8 mouse cellular contexts compared by ENCODE assay signal in the genomic region with DNA sequence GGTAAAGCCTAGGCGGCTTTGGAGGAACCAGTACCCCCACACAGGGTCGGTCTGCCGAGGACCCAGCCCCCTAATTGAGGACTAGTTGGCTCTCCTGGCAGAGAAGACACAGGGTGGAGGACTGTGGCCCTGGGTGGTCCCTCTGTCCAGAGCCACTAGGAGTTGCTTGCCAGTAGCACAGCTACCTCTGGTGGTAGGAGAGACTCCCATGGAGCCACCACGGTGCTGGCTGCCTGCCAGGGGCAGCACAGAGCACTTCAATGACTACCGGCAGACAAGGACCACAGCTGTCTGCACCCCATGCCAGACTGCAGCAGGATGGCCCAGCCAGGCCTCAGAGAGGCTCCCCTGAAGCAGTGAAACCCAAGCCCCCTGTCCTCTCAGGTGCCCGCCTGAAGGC. TPM values are rescaled to one million over a fixed set of nuclear protein-coding genes. Genes with fewer than 3 reads are reported as not detected.
DNase-seq lines count a peak whose midpoint lies in the region; ATAC-seq and TF ChIP-seq lines count a peak whose summit lies in the region.

No protein-coding gene starts in this region.

- H3K9ac ChIP-seq in kidney, postnatal 0 days (ENCODE audit: low read depth, low read length) = no peak overlapping the region
- H3K9ac ChIP-seq in stomach, embryonic 16.5 days (ENCODE audit: low read length) = peak overlapping the region; percentile 28; the same call in 1 of the 2 replicates

- no peak for TF ChIP-seq POLR2A in cerebellum, adult 2 months (IDR thresholded peaks at IDR 0.05; ENCODE audit: borderline replicate concordance, insufficient read depth, low read length)

- H3K4me2 ChIP-seq in kidney, postnatal 0 days (ENCODE audit: low read length) = no peak overlapping the region
- no peak overlapping the region for H3K4me2 ChIP-seq in stomach, embryonic 16.5 days (ENCODE audit: low read depth, low read length)

- peak in 1 of 2 experiments; percentile 54 for DNase-seq in cerebellum, adult 2 months
- DNase-seq in cerebellum, adult 11 months = no peak
- DNase-seq in A20 (ENCODE audit: low read depth, low spot score) = peak; percentile 77
- DNase-seq in embryo, embryonic 10.5 days (ENCODE audit: low spot score) = peak; percentile 67
- peak; percentile 41 for DNase-seq in heart, adult 8-10 months (ENCODE audit: low spot score)
- DNase-seq in kidney, postnatal 0 days (ENCODE audit: low spot score) = peak; percentile 77
- DNase-seq in lung, postnatal 10 days = peak; percentile 85

- peak; percentile 34; the same call in 1 of the 2 replicates for ATAC-seq in kidney, postnatal 0 days (replicated peaks; ENCODE audit: low FRiP score, low read depth)
- ATAC-seq in stomach, embryonic 16.5 days (ENCODE audit: insufficient read depth, low FRiP score) = peak; percentile 69

- 22% methylated on average over 6 of the region's 6 CpGs for WGBS in cerebellum, adult 2 months
- 21% methylated on average over 6 of the region's 6 CpGs for WGBS in kidney, postnatal 0 days
- WGBS in stomach, embryonic 16.5 days = 35% methylated on average over 6 of the region's 6 CpGs

- H3K27ac ChIP-seq in cerebellum, adult 2 months (ENCODE audit: insufficient read depth, low read length) = peak overlapping the region; percentile 75
- H3K27ac ChIP-seq in kidney, postnatal 0 days = no peak overlapping the region
- 0 out of 2 replicates have a peak overlapping the region, but pooled peaks have one; percentile 17 for H3K27ac ChIP-seq in stomach, embryonic 16.5 days (ENCODE audit: low read length)

- H3K4me1 ChIP-seq in cerebellum, adult 2 months (ENCODE audit: control insufficient read depth, insufficient read depth, low read length) = peaks cover 65% of the 10 kb centered on the region
- no peaks in the 10 kb centered on the region for H3K4me1 ChIP-seq in kidney, postnatal 0 days (replicated peaks; ENCODE audit: insufficient read depth, low read length)
- H3K4me1 ChIP-seq in stomach, embryonic 16.5 days (ENCODE audit: control insufficient read depth, insufficient read depth, low read length) = peaks cover 17% of the 10 kb centered on the region

- no peaks in the 10 kb centered on the region for H3K36me3 ChIP-seq in kidney, postnatal 0 days (ENCODE audit: insufficient read depth, low read length)
- H3K36me3 ChIP-seq in stomach, embryonic 16.5 days (ENCODE audit: control insufficient read depth, insufficient read depth, low read length) = no peaks in the 10 kb centered on the region

- TF ChIP-seq CTCF in cerebellum, adult 2 months (IDR thresholded peaks at IDR 0.05; ENCODE audit: borderline replicate concordance, insufficient read depth, low read depth, low read length) = peak; percentile 16; the same call in 1 of the 2 replicates
- TF ChIP-seq CTCF in kidney, postnatal 0 days (IDR thresholded peaks at IDR 0.05; ENCODE audit: low read depth) = peak; percentile 79

- H3K9me3 ChIP-seq in kidney, postnatal 0 days (replicated peaks; ENCODE audit: low read length) = no peaks in the 10 kb centered on the region
- no peaks in the 10 kb centered on the region for H3K9me3 ChIP-seq in stomach, embryonic 16.5 days (replicated peaks; ENCODE audit: control insufficient read depth, low read length)

- H3K4me3 ChIP-seq in cerebellum, adult 2 months (replicated peaks; ENCODE audit: insufficient read depth, low read depth, low read length) = no peak overlapping the region
- no peak overlapping the region for H3K4me3 ChIP-seq in kidney, postnatal 0 days (replicated peaks; ENCODE audit: low read depth, low read length)
- no peak overlapping the region for H3K4me3 ChIP-seq in stomach, embryonic 16.5 days (replicated peaks; ENCODE audit: low read length)

- no peaks in the 10 kb centered on the region for H3K27me3 ChIP-seq in cerebellum, adult 2 months (ENCODE audit: control insufficient read depth, insufficient read depth, low read length)
- no peaks in the 10 kb centered on the region for H3K27me3 ChIP-seq in kidney, postnatal 0 days (ENCODE audit: insufficient read depth, low read length)
- no peaks in the 10 kb centered on the region for H3K27me3 ChIP-seq in stomach, embryonic 16.5 days (ENCODE audit: control insufficient read depth, insufficient read depth, low read length)

RNA-seq across cellular contexts. Expression of gene Abtb1, which starts 15.2 kb away (rescaled TPM):
- 116 TPM in 2 replicates for polyA plus RNA-seq in cerebellum, adult 2 months (2012; rRNA removed)
- total RNA-seq in heart, adult 8-10 months (2022) = 10 to 100 TPM; 18.8 to 27.6 (median 23.8) TPM
- 41.0 and 42.8 TPM in 2 replicates for polyA plus RNA-seq in kidney, postnatal 0 days (2015; fragmentation: Nextera tagmentation; extraction: Ambion mirVana)
- 31.2 and 36.1 TPM in 2 replicates for polyA plus RNA-seq in stomach, embryonic 16.5 days (2015; fragmentation: Nextera tagmentation; extraction: Ambion mirVana)

RNA-seq across cellular contexts. Expression of gene Podxl2, which starts 48.3 kb away (rescaled TPM):
- 538 and 541 TPM in 2 replicates for polyA plus RNA-seq in cerebellum, adult 2 months (2012; rRNA removed)
- total RNA-seq in heart, adult 8-10 months (2022) = 10 to 100 TPM; 13.7 to 14.8 (median 14.2) TPM
- polyA plus RNA-seq in kidney, postnatal 0 days (2015; fragmentation: Nextera tagmentation; extraction: Ambion mirVana) = 50.6 and 54.2 TPM in 2 replicates
- 34.4 and 38.4 TPM in 2 replicates for polyA plus RNA-seq in stomach, embryonic 16.5 days (2015; fragmentation: Nextera tagmentation; extraction: Ambion mirVana)
